Mouse (Mus musculus): ENCODE results near the gene Zic4.

GRCm38 (mm10) chr9:91363011-91363730, 958 bp downstream of the Zic4 start:
- TF ChIP-seq CTCF (IDR thresholded peaks at IDR 0.05; ENCODE audit: borderline replicate concordance, control insufficient read depth, extremely low read depth, insufficient read depth, low read length, poor library complexity), result no peak
- TF ChIP-seq POLR2A (IDR thresholded peaks at IDR 0.05; ENCODE audit: control insufficient read depth, extremely low read depth, insufficient read depth, low read length, poor library complexity), result no peak
